Comparison of ENCODE assay signal across 8 mouse cellular contexts in genomic region chr1:89070103-89070700, GRCm38 (mm10). TPM values are rescaled to one million over a fixed set of nuclear protein-coding genes. Genes with fewer than 3 reads are reported as not detected.
DNase-seq lines count a peak whose midpoint lies in the region; ATAC-seq lines count a peak whose summit lies in the region.

Gene Sh3bp4, plus strand, starts transcription at chr1:89070415.

- peak; percentile 99 for DNase-seq in gastrocnemius, adult 18-20 months (ENCODE audit: low spot score)
- peak; percentile 96 to 97 for DNase-seq in layer of hippocampus, postnatal 36 days
- DNase-seq in lung, postnatal 25 days (ENCODE audit: low spot score): peak; percentile 99
- DNase-seq in retina, adult 2 months (ENCODE audit: low read depth, low spot score): peak; percentile 96
- peak; percentile 98 for DNase-seq in thymus, postnatal 25 days

- ATAC-seq in activated CD4-positive, CD25-positive, alpha-beta regulatory T cell, adult 4 months: peak; percentile 89
- peak; percentile 92 for ATAC-seq in common myeloid progenitor, adult 5-6 weeks (replicated peaks; ENCODE audit: low read depth, poor library complexity, severe bottlenecking)
- ATAC-seq in hindbrain, embryonic 15.5 days (ENCODE audit: low FRiP score, low read depth): peak; percentile 95

- H3K27me3 ChIP-seq in hindbrain, embryonic 15.5 days: no peaks in the 10 kb centered on the region

- peak within 1 kb of the TSS; percentile 89 for H3K4me2 ChIP-seq in hindbrain, embryonic 15.5 days

- peaks cover 46% of the 10 kb centered on the region for H3K4me1 ChIP-seq in hindbrain, embryonic 15.5 days (replicated peaks)

- H3K4me3 ChIP-seq in hindbrain, embryonic 15.5 days: peak within 1 kb of the TSS; percentile 89

- no peaks in the 10 kb centered on the region for H3K36me3 ChIP-seq in hindbrain, embryonic 15.5 days

- peak within 1 kb of the TSS; percentile 84 for H3K27ac ChIP-seq in hindbrain, embryonic 15.5 days (replicated peaks)

- peak within 1 kb of the TSS; percentile 82 for H3K9ac ChIP-seq in hindbrain, embryonic 15.5 days

- H3K9me3 ChIP-seq in hindbrain, embryonic 15.5 days: no peaks in the 10 kb centered on the region

- 1% methylated on average over 63 of the region's 63 CpGs for WGBS in hindbrain, embryonic 15.5 days

RNA-seq across cellular contexts. Expression of gene Sh3bp4, which starts in this region (rescaled TPM):
- under 1 TPM; 0.09 to 0.61 TPM for polyA plus RNA-seq in activated CD4-positive, CD25-positive, alpha-beta regulatory T cell, adult 4 months (2017; shearing (Covaris generic))
- 0.18 and 0.19 TPM in 2 replicates for total RNA-seq in common myeloid progenitor, adult 5-6 weeks (2017)
- total RNA-seq in gastrocnemius, adult 18-20 months (2021): 1 to 10 TPM; 2.5 to 3.7 TPM
- 13.8 and 16.2 TPM in 2 replicates for polyA plus RNA-seq in hindbrain, embryonic 15.5 days (2015; fragmentation: Nextera tagmentation; extraction: Ambion mirVana)
- 10 to 100 TPM; 23.8 to 24.0 TPM for total RNA-seq in layer of hippocampus, postnatal 36 days (2021)

Comparison
In these comparisons a context has a peak if more than half of its experiments do, and no peak if none do; other contexts are left out.
1. Peak in every context shown above with its lines: DNase-seq, ATAC-seq, H3K4me3 ChIP-seq and H3K27ac ChIP-seq.
2. RNA of gene Sh3bp4 (total RNA-seq): 23.8 to 24.0 TPM in layer of hippocampus, postnatal 36 days; 2.5 to 3.7 TPM in gastrocnemius, adult 18-20 months and 0.18 to 0.19 TPM in common myeloid progenitor, adult 5-6 weeks; every median in the first group is over 4 times any median in the second.
3. Peak in ATAC-seq in activated CD4-positive, CD25-positive, alpha-beta regulatory T cell, adult 4 months; RNA of the gene not detected or under 1 TPM.
4. Peak in ATAC-seq in common myeloid progenitor, adult 5-6 weeks; RNA of the gene not detected or under 1 TPM.